Mouse (Mus musculus) thymus, adult 2 months (tissue): ENCODE data around the gene 5730522E02Rik.

ENCODE experiments used
- CTCF ChIP-seq: fragments of 200-500 bp; IDR thresholded peaks from 2 replicates; pipeline ENCODE4 v1.5.1; 2012; ENCODE audit warnings: mild to moderate bottlenecking, control low read depth, low read length, moderate library complexity, borderline replicate concordance; ENCODE audit not compliant: control insufficient read depth, poor library complexity, insufficient read depth; ENCODE audit errors: extremely low read depth
- POLR2A ChIP-seq: fragments of 200-500 bp; IDR thresholded peaks from 2 replicates; pipeline ENCODE4 v1.6.1; 2012; ENCODE audit warnings: mild to moderate bottlenecking, low read length, control low read depth, moderate library complexity; ENCODE audit not compliant: control insufficient read depth, poor library complexity, insufficient read depth; ENCODE audit errors: extremely low read depth

GRCm38 (mm10) chr11:26210582-26211180 is at the start of gene 5730522E02Rik:
- TF ChIP-seq CTCF: no peak
- no peak for TF ChIP-seq POLR2A
